Mouse (Mus musculus) heart, adult 18-20 months (tissue): ENCODE data around the gene Gm11444. TPM values are rescaled to one million over a fixed set of nuclear protein-coding genes. Genes with fewer than 3 reads are reported as not detected.
A peak's percentile ranks its signal among the peaks of the same experiment; 100 is the strongest.

Experiments
- DNase-seq, 2 experiments: peaks; one replicate each; pipeline ENCODE4 v3.0.0; 2021 to 2022; ENCODE audit warnings: mixed read lengths in 1 of 2
- long read RNA-seq, 2 experiments: library from polyadenylated mRNA; stranded (forward); transcript quantifications; one replicate each; pipeline ENCODE4 v2.0.0; 2021
- total RNA-seq, 2 experiments: library from RNA; stranded (reverse); gene quantifications; 2 replicates each; pipeline ENCODE4 v1.2.3; 2021

Gm11444 gene
- total RNA-seq, result not detected
- long read RNA-seq, experiment 1, result 0 reads
- long read RNA-seq, experiment 2, result 0 reads

DNA sequence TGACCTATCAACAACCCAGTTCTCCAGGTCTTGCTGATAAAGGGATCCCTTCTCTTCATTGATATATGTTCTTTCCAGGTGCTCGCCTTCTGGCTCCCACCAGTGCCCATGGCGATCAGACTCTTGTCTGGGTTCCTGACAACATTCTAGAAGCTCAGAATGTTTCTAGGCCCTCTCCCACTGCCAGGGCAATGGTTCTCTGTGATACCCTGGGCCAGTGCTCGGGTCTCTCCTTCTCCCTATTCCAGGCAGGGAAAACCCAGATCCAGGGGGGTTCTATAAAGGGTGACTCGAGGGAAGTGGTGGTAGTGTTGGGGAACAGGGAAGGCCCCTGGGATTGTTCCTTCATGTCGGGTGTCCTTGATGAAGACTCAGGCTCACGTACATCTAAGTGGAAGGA is at the start of gene Gm11444:
Gm11444 (minus strand) TSS at position 101 of the 400 bp plus-strand sequence.
- no peak for DNase-seq

DNA sequence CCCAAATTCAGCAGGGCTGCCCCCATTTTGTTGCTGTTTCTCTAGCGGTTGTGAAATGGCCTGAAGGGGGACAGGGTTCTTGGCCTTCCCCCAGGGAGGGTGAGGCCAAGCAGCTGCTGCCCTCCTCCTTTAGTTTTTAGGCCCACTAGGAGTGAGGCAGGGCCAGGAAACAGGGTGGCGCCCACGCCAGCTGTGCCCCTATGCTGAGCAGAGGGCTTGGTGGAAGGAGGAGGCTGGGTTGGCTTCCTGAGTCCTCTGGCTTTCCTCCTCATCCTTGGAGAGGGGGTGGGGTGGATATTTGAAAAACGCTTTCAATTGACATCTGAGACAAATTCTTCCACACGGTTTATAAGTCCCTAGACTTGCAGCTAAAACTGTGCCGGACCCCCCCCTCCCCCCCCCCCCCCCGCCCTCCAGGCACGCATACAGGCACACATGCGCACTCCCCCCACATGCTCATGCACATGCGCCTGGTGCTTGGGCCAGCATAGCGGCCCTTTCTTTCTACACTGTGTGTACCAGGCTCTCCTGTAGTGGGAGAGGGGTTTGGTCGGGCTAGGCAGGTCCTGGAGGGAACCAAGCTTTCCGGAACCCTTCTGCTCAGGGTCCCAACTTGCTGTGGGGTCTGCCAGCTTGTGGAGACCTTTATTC is 46.3 kb upstream of the Gm11444 start:
- no peak for DNase-seq

DNA sequence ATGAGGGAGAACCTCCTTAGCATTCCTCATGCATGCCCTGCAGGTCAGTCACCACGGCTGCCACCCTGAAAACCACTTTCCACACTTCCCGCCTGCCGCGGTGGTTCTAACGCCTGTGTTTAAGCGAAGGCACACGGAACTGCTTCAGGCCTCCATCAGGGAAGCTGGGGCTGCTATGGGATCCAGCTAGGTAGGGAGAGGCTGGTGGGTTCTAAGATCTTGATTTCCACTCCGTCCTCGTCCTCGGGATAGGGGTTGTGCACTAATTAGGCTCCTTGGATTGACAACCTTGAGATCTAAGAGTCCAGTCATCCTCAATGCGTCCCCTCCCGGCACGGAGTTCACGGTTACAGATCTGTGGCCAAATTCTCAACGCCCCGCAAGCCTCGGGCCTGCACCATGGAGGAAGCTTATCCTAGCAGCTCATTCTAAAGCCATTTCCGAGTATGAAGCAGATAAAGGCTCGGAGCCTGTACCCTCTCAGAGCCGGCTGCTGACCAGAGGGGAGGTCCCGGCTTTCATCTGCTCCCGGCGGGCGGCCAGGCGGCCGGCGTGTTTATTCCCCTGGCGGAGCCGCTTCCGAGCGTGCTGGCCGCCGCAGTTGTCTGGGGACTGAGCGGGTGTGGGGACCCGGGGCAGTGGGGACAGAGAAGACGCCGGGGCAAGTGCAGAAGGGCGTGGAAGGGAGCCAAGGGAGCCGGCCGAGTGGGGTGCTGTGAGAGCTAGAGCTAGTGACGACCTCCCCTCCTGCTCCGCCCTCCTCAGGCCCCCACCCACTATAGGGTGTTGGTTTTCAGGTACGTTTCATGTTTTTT is 44.8 kb upstream of the Gm11444 start:
- peak; percentile 15 to 36 for DNase-seq

DNA sequence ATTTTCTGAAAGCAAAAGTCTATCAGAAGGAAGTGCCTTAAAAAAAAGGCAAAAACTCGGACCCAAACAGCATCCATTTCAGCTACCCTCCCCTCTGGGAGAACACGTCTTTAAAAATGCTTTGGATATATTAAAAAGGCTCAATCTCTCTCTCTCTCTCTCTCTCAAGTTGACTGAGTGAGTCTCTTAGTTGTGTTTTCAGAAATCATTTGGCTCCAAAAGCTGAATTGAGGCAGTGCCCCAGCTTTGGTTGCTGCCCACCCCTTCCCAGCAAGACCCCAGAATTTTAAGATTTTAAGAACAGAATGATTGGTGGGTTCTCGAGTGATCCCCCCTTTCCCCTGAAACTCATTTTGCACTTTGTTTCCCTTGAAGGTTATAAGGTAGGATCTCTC is 44.0 kb upstream of the Gm11444 start:
- no peak for DNase-seq

DNA sequence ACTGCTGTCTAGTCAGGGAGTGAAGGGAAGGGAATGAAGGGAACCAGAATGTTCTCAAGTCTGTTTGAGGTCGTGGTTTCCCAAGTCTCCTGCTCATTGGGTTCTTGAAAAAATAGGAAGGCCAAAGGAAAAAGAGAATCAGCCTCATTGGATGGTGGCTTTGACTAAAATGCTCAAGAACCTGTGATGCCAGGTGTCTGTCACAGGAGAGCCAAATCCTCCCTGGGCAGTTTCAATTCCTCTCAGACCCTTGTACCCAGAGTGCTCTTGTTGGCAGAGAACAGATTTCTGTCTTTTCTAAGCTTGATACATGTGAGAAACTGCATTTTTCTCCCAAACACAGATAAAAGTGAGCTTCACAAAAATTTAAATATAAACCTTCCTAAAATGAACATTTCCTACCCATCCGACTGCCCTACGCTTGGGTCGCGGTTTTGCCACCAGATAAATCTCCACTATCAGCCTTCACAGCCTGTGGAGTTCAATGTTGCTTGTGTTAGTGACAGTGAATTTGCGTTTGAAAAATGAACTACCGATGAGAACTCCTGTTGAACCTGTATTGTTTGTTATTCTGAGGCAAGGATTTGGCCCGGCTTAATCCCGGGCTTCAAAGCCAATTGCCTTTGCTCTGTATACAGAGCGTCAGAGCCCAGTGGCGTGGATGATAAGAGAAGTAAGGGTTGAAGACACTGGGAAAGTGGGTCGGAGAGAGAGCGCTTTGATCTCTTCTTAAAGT is 43.4 kb upstream of the Gm11444 start:
- no peak for DNase-seq

DNA sequence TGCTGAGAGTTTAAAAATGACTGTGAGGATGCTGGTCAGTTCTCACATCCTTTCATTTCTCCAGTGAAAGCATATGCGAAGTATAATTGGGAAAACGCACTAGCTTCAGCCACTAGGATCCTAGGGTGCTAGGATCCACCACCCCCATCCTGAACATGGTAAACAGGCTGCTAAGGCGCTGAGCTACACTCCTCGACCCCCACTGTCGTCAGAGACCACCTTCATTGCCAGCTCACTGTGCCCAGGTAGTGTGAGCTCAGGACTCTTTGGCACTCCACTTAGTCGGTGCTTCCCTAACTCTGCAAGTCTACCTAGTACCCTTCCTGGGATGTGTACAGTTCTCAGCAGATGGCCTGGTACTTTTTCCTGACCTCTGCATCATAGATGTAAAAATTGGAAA is 42.6 kb upstream of the Gm11444 start:
- no peak for DNase-seq

DNA sequence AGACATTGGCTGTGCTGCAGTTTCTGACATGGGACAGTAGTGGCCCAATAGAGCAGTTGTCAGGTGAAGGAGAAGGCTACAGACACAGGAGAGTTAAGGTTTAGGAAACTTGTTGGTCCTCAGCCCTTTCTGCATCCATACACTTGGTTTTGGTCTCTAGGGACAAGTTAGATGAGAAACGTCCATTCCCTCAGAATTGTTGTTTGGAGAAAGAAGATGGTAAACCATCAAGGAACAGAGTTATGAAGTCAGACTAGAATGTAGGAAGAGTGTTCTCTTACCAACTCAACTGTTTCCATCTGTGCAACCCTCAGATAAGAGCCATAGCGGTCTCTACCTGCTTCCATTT is 41.5 kb upstream of the Gm11444 start:
- DNase-seq, result no peak

DNA sequence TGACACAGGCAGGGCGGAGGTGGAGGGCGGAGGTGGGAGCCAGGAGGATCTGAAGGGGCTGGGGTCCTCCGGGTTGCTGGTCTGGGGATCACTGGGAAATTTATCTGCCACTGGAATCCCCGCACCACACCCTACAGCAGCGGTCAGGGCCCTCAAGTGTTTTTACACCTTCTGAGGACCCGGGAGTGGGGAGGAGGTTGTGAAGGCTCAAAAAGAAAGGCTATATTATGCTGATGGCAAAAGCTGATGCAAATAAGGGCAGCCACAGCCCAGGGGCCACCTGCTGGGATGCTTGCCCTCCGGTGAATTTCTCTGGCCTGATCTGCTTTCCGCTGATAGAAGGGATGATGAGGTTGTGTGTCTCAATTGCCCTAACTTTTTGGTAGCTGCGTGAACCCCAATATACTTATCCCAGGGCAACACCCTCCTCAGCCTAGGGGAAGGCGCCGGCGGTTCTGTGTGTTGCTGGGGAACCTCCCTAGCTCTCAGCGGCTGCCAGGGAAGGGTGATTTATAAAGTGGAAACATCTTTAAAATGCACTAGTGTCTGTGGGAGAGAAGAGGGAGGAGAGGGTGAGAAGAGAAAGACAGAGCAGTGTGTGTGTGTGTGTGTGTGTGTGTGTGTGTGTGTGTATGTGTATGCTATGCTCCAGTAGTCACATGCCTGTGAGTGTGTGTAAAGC is 41.0 kb upstream of the Gm11444 start:
- DNase-seq, result no peak

DNA sequence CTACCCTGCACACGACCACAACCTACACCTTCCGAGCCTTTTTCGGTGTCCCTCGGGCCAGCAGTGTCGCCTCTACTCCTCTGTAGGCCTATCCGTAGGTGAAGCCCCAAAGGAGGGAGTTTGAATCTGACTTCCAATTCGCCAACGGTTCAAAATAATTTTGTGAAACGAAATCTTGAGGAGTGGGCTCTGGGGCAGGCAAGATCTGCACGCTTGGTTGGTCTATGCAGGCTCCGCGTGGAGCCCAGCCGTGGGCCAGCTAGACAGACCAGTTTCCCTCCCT is 40.4 kb upstream of the Gm11444 start:
- DNase-seq, result no peak

DNA sequence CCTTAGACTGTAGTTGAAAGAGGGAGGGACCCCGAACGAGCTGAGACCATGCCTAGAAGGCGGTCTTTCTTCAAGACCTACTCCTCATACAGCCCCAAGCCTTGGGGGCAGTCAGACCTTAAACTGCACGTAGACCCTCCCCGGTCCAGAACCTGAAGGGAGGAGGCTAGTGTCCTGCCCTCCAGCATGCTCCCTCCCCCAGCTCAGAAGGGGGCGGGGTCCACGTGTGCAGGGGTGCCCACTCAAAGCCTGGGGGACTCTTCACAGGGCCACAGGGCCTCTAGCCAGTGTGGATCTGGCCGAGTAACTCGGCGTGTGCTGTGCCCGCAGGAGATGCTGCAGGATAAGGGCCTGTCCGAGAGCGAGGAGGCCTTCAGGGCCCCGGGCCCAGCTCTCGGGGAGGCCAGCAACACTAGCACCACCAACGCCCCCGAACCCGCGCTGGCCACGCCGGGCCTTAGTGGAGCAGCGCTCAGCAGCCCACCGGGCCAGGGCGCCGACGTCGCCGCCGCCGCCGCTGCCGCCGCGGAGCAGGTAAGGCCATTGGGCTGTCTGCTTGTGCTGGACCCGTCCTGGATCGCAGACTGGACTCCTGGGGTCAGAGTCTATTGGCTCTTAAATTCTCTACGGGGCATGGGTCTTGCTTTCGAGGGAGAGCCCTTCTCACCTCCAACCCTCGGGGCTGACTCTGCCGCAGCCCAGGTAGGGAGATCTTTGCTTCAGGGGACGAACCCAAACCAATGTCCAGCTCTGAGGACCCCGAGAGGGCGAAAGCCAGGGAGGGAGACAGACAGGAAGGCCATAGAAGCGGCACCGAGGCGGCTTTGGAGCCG is 39.8 kb upstream of the Gm11444 start:
- no peak for DNase-seq

DNA sequence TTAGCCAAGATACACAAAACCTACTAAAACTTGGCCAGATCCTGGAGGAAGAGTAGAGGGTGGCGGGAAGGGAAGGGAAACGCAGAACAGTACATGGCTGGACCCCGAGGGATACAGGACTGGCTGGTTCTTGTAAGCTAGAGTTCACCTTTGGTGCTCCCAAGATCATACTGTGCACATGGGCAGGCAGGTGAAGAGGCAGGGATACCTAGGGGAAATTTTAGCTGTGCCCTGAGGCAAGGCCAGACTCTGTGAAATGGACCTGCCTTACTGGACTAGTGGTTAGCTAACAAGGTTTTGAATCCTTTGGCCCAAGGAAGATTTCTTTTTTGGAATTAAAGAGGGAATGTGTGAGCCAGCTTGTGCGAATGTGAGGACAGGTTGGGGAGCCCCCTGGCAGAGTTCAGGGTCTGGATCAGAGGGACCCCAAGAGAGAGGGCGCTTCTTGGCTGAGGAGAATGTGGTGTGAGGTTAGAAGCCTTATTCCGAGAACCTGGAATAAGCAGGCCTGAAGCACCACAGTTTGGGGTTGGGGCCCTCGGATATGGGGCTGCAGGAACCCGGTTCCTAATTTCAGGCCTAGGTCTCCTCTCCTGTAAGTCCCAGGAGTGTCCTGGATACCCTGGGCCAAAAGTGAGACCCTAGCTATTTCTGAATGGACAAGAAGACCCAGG is 39.1 kb upstream of the Gm11444 start:
- DNase-seq, result no peak

DNA sequence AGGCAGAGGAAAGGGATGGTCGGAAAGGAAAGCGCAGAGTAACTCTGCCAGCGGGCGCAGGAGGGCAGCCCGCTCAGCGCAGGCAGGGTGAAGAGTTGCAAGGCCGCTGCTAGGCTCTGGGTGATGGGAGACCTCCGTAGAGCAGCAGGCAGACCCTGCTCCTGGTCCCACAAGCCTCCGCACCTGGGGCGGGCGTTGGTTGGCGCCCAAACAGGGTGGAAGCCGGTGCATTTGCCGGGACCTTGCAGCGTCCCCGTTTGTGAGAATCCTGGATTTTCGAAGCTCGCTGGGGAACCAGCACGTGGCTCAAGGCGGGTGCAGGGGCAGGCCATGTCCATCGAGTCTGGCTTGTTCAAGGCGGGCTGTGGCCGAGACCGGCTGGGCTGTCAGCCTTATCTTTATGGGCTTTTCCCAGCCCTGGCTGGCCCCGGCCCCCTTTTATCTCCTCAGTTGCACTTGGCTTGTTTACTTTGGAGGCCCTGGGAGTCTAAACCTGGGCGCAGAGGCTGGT is 38.4 kb upstream of the Gm11444 start:
- DNase-seq, result no peak

DNA sequence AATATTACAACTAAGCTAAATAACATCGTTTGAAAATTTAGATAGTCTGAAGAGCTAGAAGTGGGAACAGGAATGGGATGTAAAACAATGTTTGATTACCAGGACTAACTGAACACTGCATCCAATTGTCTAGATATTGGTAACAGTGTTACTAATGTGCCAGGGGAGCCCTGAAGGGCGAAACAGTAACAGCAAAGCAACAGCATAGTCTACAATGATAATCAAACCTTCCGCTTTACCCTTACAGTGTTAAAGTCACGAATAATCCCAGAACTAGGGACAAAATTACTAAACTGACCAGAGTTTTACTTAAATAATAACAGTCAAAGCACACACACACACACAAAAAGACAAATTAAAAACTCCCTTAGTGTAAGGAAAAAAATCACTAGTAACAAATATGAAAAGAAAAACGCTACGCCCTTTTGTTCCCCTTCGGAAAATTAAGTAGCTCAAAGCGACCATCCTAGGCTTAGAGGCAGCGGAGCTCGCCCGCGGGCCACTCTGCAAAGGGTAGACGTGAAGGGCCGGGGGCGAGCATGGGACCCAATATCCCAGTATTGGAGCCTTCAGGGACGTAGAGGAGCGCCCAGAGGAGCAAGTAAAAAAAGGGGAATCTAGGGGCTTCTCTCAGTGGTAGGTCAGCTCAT is 37.8 kb upstream of the Gm11444 start:
- DNase-seq, result no peak

DNA sequence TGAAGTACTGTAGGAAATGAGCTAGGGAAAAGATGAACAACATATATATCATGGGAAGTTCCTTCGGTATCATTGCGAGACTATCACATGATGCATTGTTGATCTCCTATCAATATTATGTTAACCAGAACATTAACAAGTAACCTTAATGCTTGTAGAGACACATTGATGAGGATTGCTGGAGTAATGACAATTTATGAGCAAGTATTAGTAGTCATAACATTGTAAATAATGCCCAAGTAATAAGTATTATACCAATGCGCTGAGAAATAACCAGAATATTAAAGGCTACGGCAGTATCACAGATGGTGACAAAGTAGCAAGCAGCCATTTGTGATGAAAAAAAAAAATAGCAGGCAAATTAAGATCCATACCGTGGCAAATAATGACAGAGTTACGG is 37.1 kb upstream of the Gm11444 start:
- no peak for DNase-seq

DNA sequence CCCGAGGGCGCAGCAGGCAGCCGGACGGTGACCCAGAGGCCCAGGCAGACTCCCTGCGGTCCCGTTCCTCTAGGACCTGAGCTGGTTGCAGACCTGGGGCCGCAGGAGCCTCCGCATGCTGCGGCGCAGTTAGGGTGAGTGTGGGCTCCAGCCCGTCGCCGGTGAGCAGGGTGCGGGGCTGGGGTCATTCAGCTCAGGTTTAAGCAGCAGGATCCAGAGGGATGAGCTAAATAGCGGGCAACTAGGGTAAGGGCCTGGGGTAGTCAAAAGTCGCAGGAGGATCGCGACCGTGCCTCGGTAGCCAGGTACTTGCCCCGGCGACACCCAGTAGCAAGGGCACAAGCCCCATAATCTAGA is 36.3 kb upstream of the Gm11444 start:
- no peak for DNase-seq

DNA sequence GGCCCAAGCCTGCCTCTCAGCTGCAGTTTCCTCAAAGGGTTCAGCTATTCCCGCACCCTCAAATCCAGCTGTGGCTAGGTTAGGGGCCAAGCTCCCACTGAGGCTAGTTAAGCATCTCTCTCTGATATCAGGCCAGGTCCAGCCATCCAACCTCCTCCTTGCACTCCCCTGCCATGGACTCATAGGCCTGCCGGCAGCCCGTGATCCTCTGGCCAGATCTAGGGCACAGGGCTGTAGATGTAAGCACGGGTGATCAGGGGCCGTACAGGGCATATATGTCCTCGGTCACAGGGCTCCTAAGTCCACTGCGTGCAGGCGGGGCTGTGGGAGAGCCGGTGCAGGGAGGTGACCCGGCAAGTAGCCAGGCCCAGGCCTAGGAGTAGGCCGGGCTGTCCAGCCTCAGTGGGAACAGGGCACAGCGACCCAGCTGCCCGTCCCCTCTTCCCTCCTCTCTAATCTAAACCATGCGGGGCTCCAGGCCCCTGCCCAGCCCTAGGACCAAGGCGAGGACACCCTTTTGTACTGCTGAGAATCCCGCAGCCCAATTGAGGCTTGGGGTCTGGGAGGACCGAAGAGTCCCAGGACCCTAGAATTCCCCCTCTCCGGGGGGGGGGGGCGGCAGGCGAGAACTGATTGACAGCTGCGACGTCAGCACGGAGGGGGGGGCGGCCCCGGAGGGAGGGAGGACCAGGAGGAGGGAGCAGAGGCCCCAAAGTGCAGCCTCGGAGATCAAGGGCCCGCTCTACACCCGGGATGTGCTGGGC is 35.7 kb upstream of the Gm11444 start, which contains the start of gene Tbx4:
Tbx4 (plus strand) TSS at position 758 of the 764 bp plus-strand sequence.
- no peak for DNase-seq

DNA sequence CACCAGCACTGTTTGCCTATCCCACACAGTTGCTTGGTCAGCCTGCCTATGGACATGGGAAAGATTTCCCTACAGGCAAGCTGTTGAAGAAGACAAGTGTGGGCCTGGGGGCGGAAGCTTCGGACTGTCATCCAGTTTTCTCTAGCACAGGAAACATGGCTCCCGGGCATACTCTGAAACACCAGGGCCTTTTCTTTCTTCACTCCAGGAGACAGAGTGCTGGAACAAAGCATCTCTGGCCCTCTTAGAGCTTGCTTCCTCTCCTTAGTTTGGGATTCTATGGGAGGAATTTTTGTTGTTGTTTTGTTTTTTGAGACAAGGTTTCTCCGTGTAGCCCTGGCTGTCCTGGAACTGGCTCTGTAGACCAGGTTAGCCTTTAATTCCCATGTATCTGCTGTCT is 34.4 kb upstream of the Gm11444 start:
- no peak for DNase-seq

DNA sequence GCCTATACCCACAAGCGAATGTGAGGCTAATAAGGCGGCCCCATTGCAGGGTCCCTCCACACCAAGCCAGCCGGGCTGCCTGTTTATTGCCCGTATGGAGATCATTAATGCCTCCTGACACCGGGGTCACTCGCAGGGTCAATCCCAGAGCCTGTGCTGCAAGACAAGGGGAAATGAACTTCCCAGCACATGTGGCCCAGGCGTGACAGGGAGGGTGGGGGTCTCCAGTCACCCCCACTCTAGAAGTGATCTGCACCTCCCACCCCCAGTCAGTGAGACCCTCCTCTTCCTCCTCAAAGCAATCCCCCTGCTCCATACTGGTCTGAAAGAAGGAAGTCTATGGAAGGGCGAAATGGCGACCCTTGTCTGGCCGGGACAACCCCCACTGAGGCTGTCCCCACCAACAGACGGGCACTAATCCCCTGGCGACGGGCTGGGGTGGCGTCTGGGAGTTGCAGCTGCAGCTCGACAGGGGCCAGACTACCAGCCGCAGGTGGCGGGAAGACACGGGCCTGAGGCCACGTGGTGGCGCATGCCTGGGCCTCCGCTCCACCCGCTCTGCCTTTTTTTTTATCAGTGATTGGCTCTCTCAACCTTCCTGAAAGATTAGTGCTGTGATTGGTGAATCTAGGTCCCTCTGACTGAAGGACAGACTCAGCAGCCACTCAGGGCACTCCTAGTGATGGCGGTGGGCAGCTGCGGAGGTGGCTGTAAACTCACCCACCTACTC is 26.1 kb upstream of the Gm11444 start:
- DNase-seq, result no peak

DNA sequence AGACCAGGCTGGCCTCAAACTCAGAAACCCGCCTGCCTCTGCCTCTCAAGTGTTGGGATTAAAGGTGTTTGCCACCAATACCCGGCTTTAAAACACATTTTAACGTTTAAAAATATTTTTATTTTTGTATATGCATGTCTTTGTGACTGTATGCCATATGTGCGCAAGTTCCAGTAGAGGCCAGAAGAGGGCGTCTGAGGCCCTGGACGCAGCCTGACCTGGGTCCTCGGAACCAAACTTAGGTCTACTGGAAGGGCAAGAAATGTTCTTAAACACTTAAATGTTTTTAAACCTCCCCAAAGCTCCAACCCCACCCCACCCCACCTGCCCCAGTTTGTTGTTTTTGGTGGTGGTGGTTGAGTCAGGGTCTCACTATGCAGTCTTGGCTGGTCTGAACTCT is 14.2 kb upstream of the Gm11444 start:
- DNase-seq, result no peak
